In genomic region chr11:43452266-43452665, GRCm38 (mm10) we compare ENCODE assay signal across 18 mouse cellular contexts. TPM values are rescaled to one million over a fixed set of nuclear protein-coding genes. Genes with fewer than 3 reads are reported as not detected.
DNase-seq lines count a peak whose midpoint lies in the region; ATAC-seq and TF ChIP-seq lines count a peak whose summit lies in the region.
"Had no signal": no experiment of that assay in that cellular context is flagged by ENCODE, and none has a peak within 500 bp of the region (broad histone marks: within the 10 kb centered on the region; RNA-seq: fewer than 3 reads in every experiment).

No protein-coding gene starts in this region.

- no peak overlapping the region for H3K9ac ChIP-seq in hindbrain, postnatal 0 days (replicated peaks; ENCODE audit: low read length)
- no peak overlapping the region for H3K9ac ChIP-seq in hindbrain, embryonic 13.5 days
- no peak overlapping the region for H3K9ac ChIP-seq in lung, embryonic 14.5 days
- no peak overlapping the region for H3K9ac ChIP-seq in MEL (ENCODE audit: control insufficient read depth, low read depth, low read length, poor library complexity, severe bottlenecking)
- H3K9ac ChIP-seq: forebrain, embryonic 12.5 days; limb, embryonic 12.5 days had no signal

- peaks cover 4% of the 10 kb centered on the region; the same call in 1 of the 2 replicates for H3K36me3 ChIP-seq in hindbrain, postnatal 0 days (ENCODE audit: insufficient read depth, low read length)
- H3K36me3 ChIP-seq in hindbrain, embryonic 13.5 days, result peaks cover 8% of the 10 kb centered on the region
- H3K36me3 ChIP-seq in lung, embryonic 14.5 days (ENCODE audit: insufficient read depth), result peaks cover 5% of the 10 kb centered on the region
- H3K36me3 ChIP-seq in MEL (ENCODE audit: control insufficient read depth in 1 of 2, insufficient read depth in 2 of 2, low read length in 2 of 2), result peaks cover 0 to 10% of the 10 kb centered on the region in 2 experiments; a peak in 2 of 4 replicates

- peak; percentile 71 for TF ChIP-seq RAD21 in MEL (IDR thresholded peaks at IDR 0.05; ENCODE audit: low read depth, low read length)

- no peak for TF ChIP-seq EP300 in MEL (IDR thresholded peaks at IDR 0.05; ENCODE audit: low read depth in 1 of 2, low read length in 2 of 2)

- WGBS in hindbrain, postnatal 0 days, result 84% methylated on average over 2 of the region's 2 CpGs
- 82% methylated on average over 2 of the region's 2 CpGs for WGBS in hindbrain, embryonic 13.5 days
- 57% methylated on average over 2 of the region's 2 CpGs for WGBS in lung, embryonic 14.5 days

- no peak overlapping the region for H3K4me3 ChIP-seq in hindbrain, postnatal 0 days (ENCODE audit: low read length)
- H3K4me3 ChIP-seq in hindbrain, embryonic 13.5 days, result no peak overlapping the region
- no peak overlapping the region for H3K4me3 ChIP-seq in lung, embryonic 14.5 days (ENCODE audit: low read depth, low read length)
- no peak overlapping the region for H3K4me3 ChIP-seq in MEL (ENCODE audit: control insufficient read depth in 1 of 2, insufficient read depth in 1 of 2, low read depth in 2 of 2, low read length in 2 of 2)
- H3K4me3 ChIP-seq: forebrain, embryonic 12.5 days; hindbrain, embryonic 10.5 days; limb, embryonic 12.5 days had no signal

- H3K4me2 ChIP-seq in hindbrain, postnatal 0 days (ENCODE audit: low read depth, low read length), result no peak overlapping the region
- H3K4me2 ChIP-seq in hindbrain, embryonic 13.5 days, result no peak overlapping the region
- no peak overlapping the region for H3K4me2 ChIP-seq in lung, embryonic 14.5 days
- H3K4me2 ChIP-seq: forebrain, embryonic 12.5 days; limb, embryonic 12.5 days had no signal

- no peaks in the 10 kb centered on the region for H3K27me3 ChIP-seq in hindbrain, postnatal 0 days (ENCODE audit: insufficient read depth, low read length)
- H3K27me3 ChIP-seq in hindbrain, embryonic 13.5 days, result no peaks in the 10 kb centered on the region
- H3K27me3 ChIP-seq in lung, embryonic 14.5 days (ENCODE audit: insufficient read depth, low read length), result no peaks in the 10 kb centered on the region
- no peaks in the 10 kb centered on the region for H3K27me3 ChIP-seq in MEL (ENCODE audit: control insufficient read depth in 1 of 2, insufficient read depth in 2 of 2, low read length in 2 of 2)
- H3K27me3 ChIP-seq: forebrain, embryonic 12.5 days; limb, embryonic 12.5 days had no signal

- H3K27ac ChIP-seq in hindbrain, postnatal 0 days, result no peak overlapping the region
- H3K27ac ChIP-seq in hindbrain, embryonic 13.5 days, result no peak overlapping the region
- H3K27ac ChIP-seq in lung, embryonic 14.5 days (ENCODE audit: low read depth), result no peak overlapping the region
- no peak overlapping the region for H3K27ac ChIP-seq in MEL (ENCODE audit: control insufficient read depth, low read depth, low read length)
- H3K27ac ChIP-seq: forebrain, embryonic 12.5 days; hindbrain, embryonic 10.5 days; limb, embryonic 12.5 days had no signal

- no peak for ATAC-seq in hindbrain, postnatal 0 days
- no peak for ATAC-seq in hindbrain, embryonic 13.5 days (ENCODE audit: low FRiP score)
- no peak for ATAC-seq in lung, embryonic 14.5 days (ENCODE audit: insufficient read depth)
- 0 out of 2 replicates have a peak, but pooled peaks have one; percentile 26 for ATAC-seq in megakaryocyte-erythroid progenitor cell, adult 5-6 weeks (replicated peaks; ENCODE audit: low FRiP score, low TSS enrichment, poor library complexity, severe bottlenecking)
- ATAC-seq: inflammation-experienced regulatory T-cells, adult 6 months; midbrain, embryonic 16.5 days had no signal

- TF ChIP-seq CTCF in hindbrain, postnatal 0 days (IDR thresholded peaks at IDR 0.05; ENCODE audit: low read depth), result peak; percentile 40
- peak; percentile 52 for TF ChIP-seq CTCF in lung, embryonic 14.5 days (IDR thresholded peaks at IDR 0.05; ENCODE audit: low read depth)
- TF ChIP-seq CTCF in MEL (IDR thresholded peaks at IDR 0.05 in 2 of 3, conservative IDR thresholded peaks at IDR 0.05 in 1 of 3; ENCODE audit: control insufficient read depth in 1 of 3, insufficient read depth in 1 of 3, low read depth in 2 of 3, low read length in 3 of 3, poor library complexity in 1 of 3, severe bottlenecking in 1 of 3), result peak in 2 of 3 experiments; percentile 9 to 63; a peak in 2 of 6 replicates

- no peak for TF ChIP-seq POLR2A in MEL (IDR thresholded peaks at IDR 0.05; ENCODE audit: control insufficient read depth in 1 of 2, insufficient read depth in 1 of 2, low read depth in 1 of 2, low read length in 2 of 2, poor library complexity in 1 of 2)

- no peaks in the 10 kb centered on the region for H3K4me1 ChIP-seq in hindbrain, postnatal 0 days (ENCODE audit: insufficient read depth, low read length)
- no peaks in the 10 kb centered on the region for H3K4me1 ChIP-seq in hindbrain, embryonic 13.5 days (replicated peaks)
- H3K4me1 ChIP-seq in lung, embryonic 14.5 days (ENCODE audit: insufficient read depth), result no peaks in the 10 kb centered on the region
- peaks cover 6 to 10% of the 10 kb centered on the region in 2 experiments; a peak in 3 of 4 replicates for H3K4me1 ChIP-seq in MEL (ENCODE audit: control insufficient read depth in 1 of 2, insufficient read depth in 2 of 2, low read length in 2 of 2)
- H3K4me1 ChIP-seq: forebrain, embryonic 12.5 days; hindbrain, embryonic 10.5 days; limb, embryonic 12.5 days had no signal

- no peaks in the 10 kb centered on the region for H3K79me2 ChIP-seq in MEL (ENCODE audit: control insufficient read depth, insufficient read depth, low read length, poor library complexity)

- DNase-seq in hindbrain, postnatal 0 days (ENCODE audit: low spot score), result no peak
- DNase-seq in lung, embryonic 14.5 days, result peak; percentile 52
- DNase-seq in lung, postnatal 14 days, result no peak
- peak; percentile 58 for DNase-seq in MEL (ENCODE audit: low read depth, low spot score)
- DNase-seq in adrenal gland, postnatal 4 days (ENCODE audit: low spot score in 2 of 2), result no peak
- DNase-seq: adrenal gland, postnatal 14 days; cerebellum, adult 9-10 months; lung, adult 18-20 months; right cerebral cortex, adult 18-20 months; thymus, adult 18-20 months had no signal

- H3K9me3 ChIP-seq in hindbrain, postnatal 0 days (ENCODE audit: low read length), result no peaks in the 10 kb centered on the region
- H3K9me3 ChIP-seq in hindbrain, embryonic 13.5 days, result no peaks in the 10 kb centered on the region
- H3K9me3 ChIP-seq in lung, embryonic 14.5 days (ENCODE audit: low read depth, low read length), result no peaks in the 10 kb centered on the region
- H3K9me3 ChIP-seq in MEL (replicated peaks; ENCODE audit: insufficient read depth, low read length), result no peaks in the 10 kb centered on the region
- H3K9me3 ChIP-seq: forebrain, embryonic 12.5 days; hindbrain, embryonic 10.5 days; limb, embryonic 12.5 days had no signal

TF ChIP-seq in MEL, 35 proteins besides CTCF, POLR2A, EP300 and RAD21:
- TF ChIP-seq MXI1 (IDR thresholded peaks at IDR 0.05; ENCODE audit: low read depth, low read length), result no peak
- TF ChIP-seq ZC3H11A (IDR thresholded peaks at IDR 0.05; ENCODE audit: low read depth, low read length), result no peak
- TF ChIP-seq MAX (IDR thresholded peaks at IDR 0.05; ENCODE audit: low read length), result no peak
- TF ChIP-seq MAZ (IDR thresholded peaks at IDR 0.05; ENCODE audit: low read depth, low read length), result no peak
- TF ChIP-seq SMC3 (IDR thresholded peaks at IDR 0.05; ENCODE audit: low read depth, low read length), result peak; percentile 42
TF ChIP-seq in MEL: peak in this region for 1.

RNA-seq across cellular contexts. Expression of gene Slu7, which starts 18.7 kb away (rescaled TPM):
- 15.9 and 31.5 TPM in 2 replicates for total RNA-seq in hindbrain, postnatal 0 days (2014; rRNA removed)
- polyA plus RNA-seq in hindbrain, postnatal 0 days (2015; fragmentation: Nextera tagmentation; extraction: Ambion mirVana), result 54.9 and 55.5 TPM in 2 replicates
- polyA plus RNA-seq in hindbrain, embryonic 13.5 days (2015; fragmentation: Nextera tagmentation; extraction: Ambion mirVana), result 71.0 and 71.5 TPM in 2 replicates
- polyA plus RNA-seq in lung, embryonic 14.5 days (2014; fragmentation: Nextera tagmentation; extraction: Ambion mirVana), result 47.9 and 50.1 TPM in 2 replicates
- 40.5 and 46.0 TPM in 2 replicates for total RNA-seq in MEL (2012; rRNA removed)
- 100 to 1,000 TPM in 1 of 2 experiments, 10 to 100 TPM in 1; 41.6 to 149 TPM for polyA plus RNA-seq in MEL (2012; ENCODE audit: insufficient read depth in 1 of 2, insufficient read length in 2 of 2, low read depth in 1 of 2, low replicate concordance in 2 of 2, missing spikeins in 1 of 2)
- total RNA-seq in megakaryocyte-erythroid progenitor cell, adult 5-6 weeks (2014; fragmentation: Nextera tagmentation), result 16.9 and 28.6 TPM in 2 replicates
- total RNA-seq in megakaryocyte-erythroid progenitor cell, adult 5-6 weeks (2017), result 72.0 and 83.0 TPM in 2 replicates
- 10 to 100 TPM; 50.2 to 53.5 TPM for total RNA-seq in adrenal gland, postnatal 4 days (2021)

RNA-seq across cellular contexts. Expression of gene C1qtnf2, which starts 21.8 kb away (rescaled TPM):
- 13.9 and 15.7 TPM in 2 replicates for total RNA-seq in hindbrain, postnatal 0 days (2014; rRNA removed)
- polyA plus RNA-seq in hindbrain, postnatal 0 days (2015; fragmentation: Nextera tagmentation; extraction: Ambion mirVana), result 21.5 and 21.6 TPM in 2 replicates
- polyA plus RNA-seq in hindbrain, embryonic 13.5 days (2015; fragmentation: Nextera tagmentation; extraction: Ambion mirVana), result 8.0 and 8.3 TPM in 2 replicates
- polyA plus RNA-seq in lung, embryonic 14.5 days (2014; fragmentation: Nextera tagmentation; extraction: Ambion mirVana), result 2.1 and 2.2 TPM in 2 replicates
- not detected in 2 replicates for total RNA-seq in MEL (2012; rRNA removed)
- not detected for polyA plus RNA-seq in MEL (2012; ENCODE audit: insufficient read depth in 1 of 2, insufficient read length in 2 of 2, low read depth in 1 of 2, low replicate concordance in 2 of 2, missing spikeins in 1 of 2)
- not detected in 2 replicates for total RNA-seq in megakaryocyte-erythroid progenitor cell, adult 5-6 weeks (2014; fragmentation: Nextera tagmentation)
- not detected in 2 replicates for total RNA-seq in megakaryocyte-erythroid progenitor cell, adult 5-6 weeks (2017)
- total RNA-seq in adrenal gland, postnatal 4 days (2021), result 10 to 100 TPM; 17.6 to 20.7 TPM
- total RNA-seq: granulocyte monocyte progenitor cell, adult 5-6 weeks had no signal
- polyA plus RNA-seq: inflammation-experienced regulatory T-cells, adult 6 months had no signal

RNA-seq across cellular contexts. Expression of gene Pttg1, which starts 26.2 kb away (rescaled TPM):
- 21.6 and 23.6 TPM in 2 replicates for total RNA-seq in hindbrain, postnatal 0 days (2014; rRNA removed)
- polyA plus RNA-seq in hindbrain, postnatal 0 days (2015; fragmentation: Nextera tagmentation; extraction: Ambion mirVana), result 80.5 and 86.8 TPM in 2 replicates
- polyA plus RNA-seq in hindbrain, embryonic 13.5 days (2015; fragmentation: Nextera tagmentation; extraction: Ambion mirVana), result 51.3 and 56.9 TPM in 2 replicates
- polyA plus RNA-seq in lung, embryonic 14.5 days (2014; fragmentation: Nextera tagmentation; extraction: Ambion mirVana), result 82.5 and 87.6 TPM in 2 replicates
- 73.6 and 94.4 TPM in 2 replicates for total RNA-seq in MEL (2012; rRNA removed)
- 100 to 1,000 TPM in 1 of 2 experiments, not detected in 1; 140 TPM for polyA plus RNA-seq in MEL (2012; ENCODE audit: insufficient read depth in 1 of 2, insufficient read length in 2 of 2, low read depth in 1 of 2, low replicate concordance in 2 of 2, missing spikeins in 1 of 2)
- 64.6 and 84.7 TPM in 2 replicates for total RNA-seq in megakaryocyte-erythroid progenitor cell, adult 5-6 weeks (2014; fragmentation: Nextera tagmentation)
- 59.5 and 64.9 TPM in 2 replicates for total RNA-seq in megakaryocyte-erythroid progenitor cell, adult 5-6 weeks (2017)
- total RNA-seq in adrenal gland, postnatal 4 days (2021), result 10 to 100 TPM; 49.8 to 54.2 TPM

Comparison
In these comparisons a context has a peak if more than half of its experiments do, and no peak if none do; other contexts are left out.
1. DNase-seq: peak in lung, embryonic 14.5 days (single experiment) and MEL (single experiment); none in hindbrain, postnatal 0 days (single experiment), lung, postnatal 14 days (single experiment) and adrenal gland, postnatal 4 days (0 of 2).
2. RNA of gene C1qtnf2, which starts 21.8 kb away (total RNA-seq): 17.6 to 20.7 TPM in adrenal gland, postnatal 4 days and 13.9 to 15.7 TPM in hindbrain, postnatal 0 days; not detected in MEL and not detected in megakaryocyte-erythroid progenitor cell, adult 5-6 weeks; every median in the first group is over 10 times any median in the second.
3. Peak in every context shown above with its lines, with median percentiles within 50 percentile points of each other: CTCF ChIP-seq.